ENCODE assay signal across 20 mouse cellular contexts in the genomic region with DNA sequence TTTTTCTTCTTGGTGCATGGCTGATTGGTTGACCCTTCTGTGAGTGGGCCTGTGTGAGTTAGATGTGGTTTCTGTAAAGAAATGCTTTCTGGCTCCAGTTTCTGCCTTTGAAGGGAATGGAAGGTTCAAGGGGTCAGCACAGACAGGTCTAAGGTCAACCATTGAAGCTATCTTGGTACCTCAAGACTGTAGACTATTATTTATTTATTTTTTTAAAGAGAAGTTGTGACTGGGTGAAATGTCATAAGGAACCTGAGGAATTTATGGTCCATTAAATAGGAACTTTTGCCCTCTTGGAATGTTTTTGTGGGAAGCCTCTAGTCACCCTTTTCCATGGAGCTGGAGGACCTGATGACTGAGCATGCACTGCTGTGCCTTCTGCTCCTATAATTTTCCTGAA.
DNase-seq lines count a peak whose midpoint lies in the region; ATAC-seq and TF ChIP-seq lines count a peak whose summit lies in the region.
"Had no signal": no experiment of that assay in that cellular context is flagged by ENCODE, and none has a peak within 500 bp of the region (broad histone marks: within the 10 kb centered on the region; RNA-seq: fewer than 3 reads in every experiment).

No protein-coding gene starts in this region.

- no peak overlapping the region for H3K27ac ChIP-seq in kidney, embryonic 16.5 days (ENCODE audit: low read length)
- H3K27ac ChIP-seq in kidney, adult 2 months (ENCODE audit: insufficient read depth, low read depth, low read length) = no peak overlapping the region
- H3K27ac ChIP-seq in neural tube, embryonic 15.5 days (replicated peaks) = no peak overlapping the region
- H3K27ac ChIP-seq: embryonic facial prominence, embryonic 15.5 days; forebrain, embryonic 10.5 days; heart, embryonic 15.5 days; hindbrain, embryonic 14.5 days had no signal

- no peaks in the 10 kb centered on the region for H3K27me3 ChIP-seq in kidney, embryonic 16.5 days (ENCODE audit: insufficient read depth, low read length)
- no peaks in the 10 kb centered on the region for H3K27me3 ChIP-seq in kidney, adult 2 months (replicated peaks; ENCODE audit: control insufficient read depth, insufficient read depth, low read length)
- no peaks in the 10 kb centered on the region for H3K27me3 ChIP-seq in neural tube, embryonic 15.5 days (replicated peaks)
- H3K27me3 ChIP-seq: embryonic facial prominence, embryonic 15.5 days; heart, embryonic 15.5 days had no signal

- no peak for DNase-seq in kidney, adult 2 months
- DNase-seq in neural tube, embryonic 10.5 days (ENCODE audit: extremely low spot score, low spot score) = peak; percentile 20
- peak; percentile 67 for DNase-seq in embryo, embryonic 9.5 days (ENCODE audit: extremely low spot score)
- DNase-seq in testis, postnatal 10 days (ENCODE audit: low spot score) = no peak
- DNase-seq: adrenal gland, adult 2 months; adrenal gland, postnatal 36 days; cerebellum, adult 2 months; gastrocnemius, postnatal 10 days; heart, adult 18-20 months; heart, postnatal 14 days had no signal

- H3K9ac ChIP-seq in kidney, embryonic 16.5 days (replicated peaks; ENCODE audit: low read length) = no peak overlapping the region
- H3K9ac ChIP-seq in neural tube, embryonic 15.5 days (replicated peaks) = no peak overlapping the region
- H3K9ac ChIP-seq: embryonic facial prominence, embryonic 15.5 days; heart, embryonic 15.5 days; hindbrain, embryonic 14.5 days had no signal

- peaks cover 5% of the 10 kb centered on the region; the same call in 1 of the 2 replicates for H3K4me1 ChIP-seq in kidney, embryonic 16.5 days (ENCODE audit: insufficient read depth, low read length)
- H3K4me1 ChIP-seq in kidney, adult 2 months (ENCODE audit: control insufficient read depth, insufficient read depth, low read length) = no peaks in the 10 kb centered on the region
- no peaks in the 10 kb centered on the region for H3K4me1 ChIP-seq in neural tube, embryonic 15.5 days
- H3K4me1 ChIP-seq: embryonic facial prominence, embryonic 15.5 days; forebrain, embryonic 10.5 days; heart, embryonic 15.5 days had no signal

- no peak overlapping the region for H3K4me3 ChIP-seq in kidney, embryonic 16.5 days (ENCODE audit: low read length)
- H3K4me3 ChIP-seq in kidney, adult 2 months (ENCODE audit: insufficient read depth, low read depth, low read length) = no peak overlapping the region
- H3K4me3 ChIP-seq in neural tube, embryonic 15.5 days (replicated peaks) = no peak overlapping the region
- H3K4me3 ChIP-seq: embryonic facial prominence, embryonic 15.5 days; erythroblast, embryonic 14.5 days; forebrain, embryonic 10.5 days; heart, embryonic 15.5 days had no signal

- no peaks in the 10 kb centered on the region for H3K36me3 ChIP-seq in kidney, embryonic 16.5 days (ENCODE audit: insufficient read depth, low read length)
- no peaks in the 10 kb centered on the region for H3K36me3 ChIP-seq in kidney, adult 2 months (ENCODE audit: control insufficient read depth, insufficient read depth, low read length)
- H3K36me3 ChIP-seq in neural tube, embryonic 15.5 days = no peaks in the 10 kb centered on the region
- H3K36me3 ChIP-seq: embryonic facial prominence, embryonic 15.5 days; forebrain, embryonic 10.5 days; heart, embryonic 15.5 days had no signal

- H3K9me3 ChIP-seq in kidney, embryonic 16.5 days (ENCODE audit: low read length) = no peaks in the 10 kb centered on the region
- no peaks in the 10 kb centered on the region for H3K9me3 ChIP-seq in neural tube, embryonic 15.5 days (replicated peaks)
- H3K9me3 ChIP-seq: embryonic facial prominence, embryonic 15.5 days; forebrain, embryonic 10.5 days; heart, embryonic 15.5 days had no signal

- TF ChIP-seq CTCF in kidney, adult 2 months (conservative IDR thresholded peaks at IDR 0.05; ENCODE audit: insufficient read depth, insufficient read length, low read depth, low read length) = no peak

- TF ChIP-seq POLR2A in kidney, adult 2 months (IDR thresholded peaks at IDR 0.05; ENCODE audit: low read depth, low read length) = no peak

- no peak overlapping the region for H3K4me2 ChIP-seq in kidney, embryonic 16.5 days (replicated peaks; ENCODE audit: low read depth, low read length)
- no peak overlapping the region for H3K4me2 ChIP-seq in neural tube, embryonic 15.5 days
- H3K4me2 ChIP-seq: embryonic facial prominence, embryonic 15.5 days; heart, embryonic 11.5 days; heart, embryonic 15.5 days; hindbrain, embryonic 14.5 days had no signal

- ATAC-seq in kidney, embryonic 16.5 days (ENCODE audit: low FRiP score, low TSS enrichment) = peak; percentile 96
- no peak for ATAC-seq in neural tube, embryonic 15.5 days (ENCODE audit: low FRiP score)
- ATAC-seq in megakaryocyte progenitor cell, adult 5-6 weeks (replicated peaks; ENCODE audit: poor library complexity) = no peak
- ATAC-seq: forebrain, embryonic 14.5 days had no signal

Comparison
In these comparisons a context has a peak if more than half of its experiments do, and no peak if none do; other contexts are left out.
1. DNase-seq: peak in neural tube, embryonic 10.5 days (single experiment) and embryo, embryonic 9.5 days (single experiment); none in kidney, adult 2 months (single experiment) and testis, postnatal 10 days (single experiment).